Mouse (Mus musculus) MEL (cell line): ENCODE measurements around the gene Sirpb1a. TPM values are rescaled to one million over a fixed set of nuclear protein-coding genes. Genes with fewer than 3 reads are reported as not detected.
"Not testable (repeated sequence)": the region's sequence is repeated elsewhere in the genome, so short reads cannot be mapped to it uniquely, and the experiment has no call there.

Experiments used
- DNase-seq: peaks from one replicate; pipeline ENCODE4 v3.0.0; 2011; ENCODE audit warnings: low read depth, low spot score
- H3K27ac ChIP-seq: 2 replicates; pipeline ENCODE4 v1.5.1; 2012; ENCODE audit warnings: low read depth, mild to moderate bottlenecking, control low read depth, low read length, moderate library complexity; ENCODE audit not compliant: control insufficient read depth
- H3K27me3 ChIP-seq, 2 experiments: fragments of 150-350 bp in 1 of 2; sonication (generic) in 1 of 2; 2 replicates each; pipeline ENCODE4 v1.6.1; 2012; ENCODE audit warnings: low read length in 2 of 2, mild to moderate bottlenecking in 2 of 2, improper control_type of control experiment in 1 of 2, moderate library complexity in 1 of 2; ENCODE audit not compliant: insufficient read depth in 2 of 2, control insufficient read depth in 1 of 2
- H3K36me3 ChIP-seq, 2 experiments: 2 replicates each; pipeline ENCODE4 v1.6.1; 2012 to 2014; ENCODE audit warnings: low read length in 2 of 2, improper control_type of control experiment in 1 of 2, inconsistent platforms in 1 of 2, mild to moderate bottlenecking in 1 of 2; ENCODE audit not compliant: insufficient read depth in 2 of 2, control insufficient read depth in 1 of 2
- H3K4me1 ChIP-seq, 2 experiments: fragments of 150-350 bp in 1 of 2; sonication (generic) in 1 of 2; 2 replicates each; pipeline ENCODE4 v1.6.1; 2012; ENCODE audit warnings: low read length in 2 of 2, improper control_type of control experiment in 1 of 2, mild to moderate bottlenecking in 1 of 2; ENCODE audit not compliant: insufficient read depth in 2 of 2, control insufficient read depth in 1 of 2
- H3K4me3 ChIP-seq, 2 experiments: fragments of 150-350 bp in 1 of 2; sonication (generic) in 1 of 2; 2 replicates each; pipeline ENCODE4 v1.5.1; 2012; ENCODE audit warnings: low read depth in 2 of 2, low read length in 2 of 2, mild to moderate bottlenecking in 2 of 2, moderate library complexity in 2 of 2, control low read depth in 1 of 2, improper control_type of control experiment in 1 of 2; ENCODE audit not compliant: control insufficient read depth in 1 of 2, insufficient read depth in 1 of 2
- H3K79me2 ChIP-seq: 2 replicates; pipeline ENCODE4 v1.6.1; 2012; ENCODE audit warnings: mild to moderate bottlenecking, low read length, moderate library complexity; ENCODE audit not compliant: control insufficient read depth, poor library complexity, insufficient read depth
- H3K9ac ChIP-seq: 2 replicates; pipeline ENCODE4 v1.6.1; 2012; ENCODE audit warnings: low read depth, mild to moderate bottlenecking, control low read depth, low read length, moderate library complexity; ENCODE audit not compliant: control insufficient read depth, poor library complexity, severe bottlenecking
- H3K9me3 ChIP-seq: fragments of 150-350 bp; sonication (generic); replicated peaks from 2 replicates; pipeline ENCODE4 v1.6.1; 2012; ENCODE audit warnings: mild to moderate bottlenecking, low read length, improper control_type of control experiment, moderate library complexity; ENCODE audit not compliant: insufficient read depth
- polyA plus RNA-seq, 2 experiments: library from polyadenylated mRNA; stranded (reverse) in 1 of 2; unstranded in 1 of 2; fragments of >175 nt in 1 of 2; fragments of >200 nt in 1 of 2; gene quantifications; 2 replicates each; pipeline versions ENCODE4 v1.2.1 to v1.2.4; 2012; ENCODE audit warnings: low replicate concordance in 2 of 2, low read depth in 1 of 2; ENCODE audit not compliant: insufficient read length in 2 of 2, insufficient read depth in 1 of 2, missing spikeins in 1 of 2
- total RNA-seq: library from RNA; depleted of rRNA; stranded (reverse); fragments of 300-350 nt; gene quantifications from 2 replicates; pipeline ENCODE4 v1.2.3, GENCODE M21; 2012; rRNA removed

Sirpb1a gene
- not detected in 2 replicates for total RNA-seq
- polyA plus RNA-seq = not detected

GRCm38 (mm10) chr3:15426447-15426846 lies at the start of gene Sirpb1a:
TSS of gene Sirpb1a (minus strand) at chr3:15426520.
- not testable (repeated sequence) for H3K9me3 ChIP-seq, H3K36me3 ChIP-seq, H3K9ac ChIP-seq, H3K27ac ChIP-seq, H3K79me2 ChIP-seq, H3K27me3 ChIP-seq, H3K4me1 ChIP-seq, H3K4me3 ChIP-seq, DNase-seq

GRCm38 (mm10) chr3:15474831-15475230 lies 48.5 kb upstream of the Sirpb1a start:
- not testable (repeated sequence) for DNase-seq, H3K4me3 ChIP-seq, H3K27me3 ChIP-seq, H3K27ac ChIP-seq, H3K9ac ChIP-seq, H3K9me3 ChIP-seq, H3K79me2 ChIP-seq, H3K36me3 ChIP-seq, H3K4me1 ChIP-seq

GRCm38 (mm10) chr3:15470158-15470557 lies 43.8 kb upstream of the Sirpb1a start:
- H3K79me2 ChIP-seq, H3K27me3 ChIP-seq, DNase-seq, H3K36me3 ChIP-seq, H3K4me3 ChIP-seq, H3K4me1 ChIP-seq, H3K9ac ChIP-seq, H3K9me3 ChIP-seq, H3K27ac ChIP-seq: not testable (repeated sequence)

GRCm38 (mm10) chr3:15443936-15444335 lies 17.6 kb upstream of the Sirpb1a start:
- DNase-seq, H3K4me3 ChIP-seq, H3K9ac ChIP-seq, H3K36me3 ChIP-seq, H3K79me2 ChIP-seq, H3K27ac ChIP-seq, H3K27me3 ChIP-seq, H3K9me3 ChIP-seq, H3K4me1 ChIP-seq: not testable (repeated sequence)

- not testable (repeated sequence) for H3K79me2 ChIP-seq, H3K9ac ChIP-seq, H3K27ac ChIP-seq, H3K4me3 ChIP-seq, H3K36me3 ChIP-seq, DNase-seq, H3K9me3 ChIP-seq, H3K27me3 ChIP-seq, H3K4me1 ChIP-seq
Measured at GRCm38 (mm10) chr3:15439844-15440243, 13.5 kb upstream of the Sirpb1a start.
